Mouse (Mus musculus) embryo, embryonic 11 days (tissue): ENCODE data around the gene Lcorl.
"Not testable (repeated sequence)": the region's sequence is repeated elsewhere in the genome, so short reads cannot be mapped to it uniquely, and the experiment has no call there.

Experiments used
- DNase-seq: peaks from one replicate; pipeline ENCODE4 v3.0.0-alpha.2; 2015

The Lcorl gene

GRCm38 (mm10) chr5:45691678-45692077 is 165.7 kb downstream of the Lcorl start:
- no peak for DNase-seq

- no peak for DNase-seq
Measured at GRCm38 (mm10) chr5:45690802-45691201, 166.6 kb downstream of the Lcorl start.

- no peak for DNase-seq
Measured at GRCm38 (mm10) chr5:45689152-45689551, 168.3 kb downstream of the Lcorl start.

GRCm38 (mm10) chr5:45686223-45686622 is 171.2 kb downstream of the Lcorl start:
- no peak for DNase-seq

- no peak for DNase-seq
Measured at GRCm38 (mm10) chr5:45685243-45685642, 172.2 kb downstream of the Lcorl start.

GRCm38 (mm10) chr5:45683388-45683787 is 174.0 kb downstream of the Lcorl start:
- DNase-seq: no peak

GRCm38 (mm10) chr5:45679955-45680354 is 177.5 kb downstream of the Lcorl start:
- no peak for DNase-seq

- DNase-seq: no peak
Measured at GRCm38 (mm10) chr5:45677639-45678038, 179.8 kb downstream of the Lcorl start.

GRCm38 (mm10) chr5:45675032-45675431 is 182.4 kb downstream of the Lcorl start:
- DNase-seq: no peak

- no peak for DNase-seq
Measured at GRCm38 (mm10) chr5:45670894-45671494, 186.4 kb downstream of the Lcorl start.

- DNase-seq: peak; percentile 37
Measured at GRCm38 (mm10) chr5:45670280-45670670, 187.1 kb downstream of the Lcorl start.

- DNase-seq: peak; percentile 98
Measured at GRCm38 (mm10) chr5:45669598-45670279, 187.7 kb downstream of the Lcorl start, which contains the start of gene Ncapg. Ncapg (plus strand) TSS chr5:45669919.

- no peak for DNase-seq
Measured at GRCm38 (mm10) chr5:45669234-45669597, 188.2 kb downstream of the Lcorl start.

GRCm38 (mm10) chr5:45668831-45669230 is 188.6 kb downstream of the Lcorl start:
- DNase-seq: peak; percentile 21

- peak; percentile 80 for DNase-seq
Measured at GRCm38 (mm10) chr5:45668324-45668723, 189.1 kb downstream of the Lcorl start.

- not testable (repeated sequence) for DNase-seq
Measured at GRCm38 (mm10) chr5:45658406-45658805, 199.0 kb downstream of the Lcorl start.

GRCm38 (mm10) chr5:45651026-45651703 is 206.2 kb downstream of the Lcorl start:
- no peak for DNase-seq
